Comparison of ENCODE assay signal across 12 mouse cellular contexts in the genomic region with DNA sequence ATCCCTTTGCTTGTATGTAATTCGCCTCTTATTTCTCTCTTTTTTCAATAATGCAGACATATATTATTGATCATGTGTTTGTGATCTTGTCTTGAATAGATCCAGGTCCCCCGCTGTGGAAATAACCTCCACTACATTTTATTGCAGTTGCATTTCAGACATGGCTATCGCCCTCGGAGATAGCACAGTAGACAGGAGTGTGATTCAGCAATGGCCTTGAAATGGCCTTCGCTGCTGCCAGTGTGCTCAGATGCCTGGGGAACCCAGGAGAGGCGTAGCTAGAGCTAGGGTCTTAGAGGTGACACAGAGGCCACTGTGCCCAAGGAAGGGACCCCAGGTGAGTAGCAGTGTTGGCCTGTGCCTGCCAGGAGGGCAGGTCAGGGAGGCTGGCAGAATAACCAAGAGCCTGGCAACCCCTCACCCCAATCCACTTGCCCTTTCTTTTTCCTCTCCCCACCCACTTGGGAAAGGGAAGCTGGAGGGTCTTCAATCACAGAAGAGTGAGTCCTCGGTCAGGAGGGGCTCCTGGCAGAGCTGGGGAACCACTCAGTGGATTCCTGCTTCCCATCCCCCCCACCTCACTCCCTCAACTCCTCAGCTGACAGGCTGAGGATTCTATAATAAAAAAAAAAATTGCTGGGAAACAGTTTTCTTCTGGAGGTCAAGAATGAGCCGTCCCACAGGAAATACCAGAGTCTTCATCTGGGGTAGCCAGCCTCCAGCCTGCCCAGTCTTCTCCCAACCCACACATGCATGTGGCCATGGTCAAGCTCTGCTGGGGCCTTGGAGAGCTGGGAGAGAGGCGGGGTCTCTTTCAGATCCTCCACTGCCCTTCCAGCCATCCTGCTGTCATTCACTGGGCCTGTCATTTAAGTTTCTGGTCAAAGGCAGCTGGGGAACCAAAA.
A peak's percentile ranks its signal among the peaks of the same experiment; 100 is the strongest.
DNase-seq lines count a peak whose midpoint lies in the region; ATAC-seq and TF ChIP-seq lines count a peak whose summit lies in the region.
"Had no signal": no experiment of that assay in that cellular context is flagged by ENCODE, and none has a peak within 500 bp of the region (broad histone marks: within the 10 kb centered on the region; RNA-seq: fewer than 3 reads in every experiment).

No protein-coding gene starts in this region.

- peaks cover 4% of the 10 kb centered on the region for H3K27me3 ChIP-seq in forebrain, embryonic 10.5 days (ENCODE audit: poor library complexity, severe bottlenecking)
- H3K27me3 ChIP-seq in forebrain, embryonic 11.5 days (ENCODE audit: control insufficient read depth, insufficient read depth, low read length) = no peaks in the 10 kb centered on the region
- H3K27me3 ChIP-seq in lung, embryonic 14.5 days (ENCODE audit: insufficient read depth, low read length) = no peaks in the 10 kb centered on the region
- no peaks in the 10 kb centered on the region for H3K27me3 ChIP-seq in kidney, embryonic 14.5 days (ENCODE audit: control insufficient read depth, insufficient read depth, low read length)
- H3K27me3 ChIP-seq in thymus, adult 2 months (ENCODE audit: control insufficient read depth, insufficient read depth, low read length) = no peaks in the 10 kb centered on the region
- H3K27me3 ChIP-seq: midbrain, embryonic 12.5 days had no signal

- 85% methylated on average over 9 of the region's 9 CpGs for WGBS in forebrain, embryonic 10.5 days
- WGBS in forebrain, embryonic 11.5 days = 81% methylated on average over 9 of the region's 9 CpGs
- 51% methylated on average over 9 of the region's 9 CpGs for WGBS in lung, embryonic 14.5 days
- 70% methylated on average over 8 of the region's 9 CpGs for WGBS in kidney, embryonic 14.5 days
- WGBS in thymus, adult 2 months = 91% methylated on average over 9 of the region's 9 CpGs

- H3K9ac ChIP-seq in forebrain, embryonic 11.5 days (ENCODE audit: low read length) = no peak overlapping the region
- H3K9ac ChIP-seq in lung, embryonic 14.5 days = peak overlapping the region; percentile 29
- no peak overlapping the region for H3K9ac ChIP-seq in kidney, embryonic 14.5 days (ENCODE audit: low read depth, low read length)
- H3K9ac ChIP-seq: midbrain, embryonic 12.5 days had no signal

- no peak overlapping the region for H3K4me2 ChIP-seq in forebrain, embryonic 11.5 days (ENCODE audit: low read depth, low read length, severe bottlenecking)
- H3K4me2 ChIP-seq in lung, embryonic 14.5 days = peak overlapping the region; percentile 76
- no peak overlapping the region for H3K4me2 ChIP-seq in kidney, embryonic 14.5 days (replicated peaks; ENCODE audit: low read depth, low read length)
- H3K4me2 ChIP-seq: midbrain, embryonic 12.5 days had no signal

- ATAC-seq in forebrain, embryonic 11.5 days (replicated peaks; ENCODE audit: low FRiP score) = no peak
- ATAC-seq in lung, embryonic 14.5 days (ENCODE audit: insufficient read depth) = no peak
- ATAC-seq in kidney, embryonic 14.5 days (ENCODE audit: low FRiP score, low TSS enrichment) = no peak

- no peaks in the 10 kb centered on the region for H3K9me3 ChIP-seq in forebrain, embryonic 10.5 days
- H3K9me3 ChIP-seq in forebrain, embryonic 11.5 days (ENCODE audit: control insufficient read depth, low read length) = no peaks in the 10 kb centered on the region
- H3K9me3 ChIP-seq in lung, embryonic 14.5 days (ENCODE audit: low read depth, low read length) = no peaks in the 10 kb centered on the region
- no peaks in the 10 kb centered on the region for H3K9me3 ChIP-seq in kidney, embryonic 14.5 days (ENCODE audit: control insufficient read depth, low read length)
- H3K9me3 ChIP-seq: midbrain, embryonic 12.5 days had no signal

- no peak overlapping the region for H3K4me3 ChIP-seq in forebrain, embryonic 10.5 days
- no peak overlapping the region for H3K4me3 ChIP-seq in forebrain, embryonic 11.5 days (ENCODE audit: low read depth, low read length)
- no peak overlapping the region for H3K4me3 ChIP-seq in lung, embryonic 14.5 days (ENCODE audit: low read depth, low read length)
- no peak overlapping the region for H3K4me3 ChIP-seq in kidney, embryonic 14.5 days (ENCODE audit: low read length)
- H3K4me3 ChIP-seq in thymus, adult 2 months (ENCODE audit: control insufficient read depth, insufficient read depth, low read length) = no peak overlapping the region
- H3K4me3 ChIP-seq: midbrain, embryonic 12.5 days had no signal

- no peak for TF ChIP-seq POLR2A in thymus, adult 2 months (IDR thresholded peaks at IDR 0.05; ENCODE audit: control insufficient read depth, extremely low read depth, insufficient read depth, low read length, poor library complexity)

- H3K36me3 ChIP-seq in forebrain, embryonic 10.5 days (replicated peaks) = 0 out of 2 replicates have a peak, but pooled peaks cover 2% of the 10 kb centered on the region
- H3K36me3 ChIP-seq in forebrain, embryonic 11.5 days (ENCODE audit: control insufficient read depth, insufficient read depth, low read length) = no peaks in the 10 kb centered on the region
- peaks cover 39% of the 10 kb centered on the region for H3K36me3 ChIP-seq in lung, embryonic 14.5 days (ENCODE audit: insufficient read depth)
- no peaks in the 10 kb centered on the region for H3K36me3 ChIP-seq in kidney, embryonic 14.5 days (ENCODE audit: control insufficient read depth, insufficient read depth, low read length)
- no peaks in the 10 kb centered on the region for H3K36me3 ChIP-seq in thymus, adult 2 months (ENCODE audit: control insufficient read depth, insufficient read depth, low read length)
- H3K36me3 ChIP-seq: midbrain, embryonic 12.5 days had no signal

- H3K27ac ChIP-seq in forebrain, embryonic 10.5 days = 0 out of 2 replicates have a peak overlapping the region, but pooled peaks have one; percentile 54
- H3K27ac ChIP-seq in forebrain, embryonic 11.5 days (ENCODE audit: low read depth, low read length) = no peak overlapping the region
- H3K27ac ChIP-seq in lung, embryonic 14.5 days (ENCODE audit: low read depth) = peak overlapping the region; percentile 84
- H3K27ac ChIP-seq in kidney, embryonic 14.5 days (ENCODE audit: low read depth, low read length) = peak overlapping the region; percentile 77
- H3K27ac ChIP-seq in thymus, adult 2 months (ENCODE audit: control insufficient read depth, insufficient read depth, low read length) = no peak overlapping the region
- H3K27ac ChIP-seq: midbrain, embryonic 12.5 days had no signal

- peaks cover 47% of the 10 kb centered on the region for H3K4me1 ChIP-seq in forebrain, embryonic 10.5 days
- H3K4me1 ChIP-seq in forebrain, embryonic 11.5 days (replicated peaks; ENCODE audit: control insufficient read depth, insufficient read depth, low read length) = no peaks in the 10 kb centered on the region
- peaks cover 44% of the 10 kb centered on the region for H3K4me1 ChIP-seq in lung, embryonic 14.5 days (ENCODE audit: insufficient read depth)
- peaks cover 33% of the 10 kb centered on the region for H3K4me1 ChIP-seq in kidney, embryonic 14.5 days (ENCODE audit: control insufficient read depth, insufficient read depth, low read length)
- H3K4me1 ChIP-seq in thymus, adult 2 months (replicated peaks; ENCODE audit: control insufficient read depth, insufficient read depth, low read length) = no peaks in the 10 kb centered on the region

- TF ChIP-seq CTCF in lung, embryonic 14.5 days (IDR thresholded peaks at IDR 0.05; ENCODE audit: low read depth) = no peak
- no peak for TF ChIP-seq CTCF in thymus, adult 2 months (IDR thresholded peaks at IDR 0.05; ENCODE audit: borderline replicate concordance, control insufficient read depth, extremely low read depth, insufficient read depth, low read length, poor library complexity)

- DNase-seq in forebrain, embryonic 10.5 days (ENCODE audit: extremely low spot score, low spot score) = no peak
- DNase-seq in forebrain, embryonic 11.5 days (ENCODE audit: low spot score) = no peak
- DNase-seq in lung, embryonic 14.5 days = peak; percentile 55
- no peak for DNase-seq in lung, postnatal 14 days
- peak; percentile 34 for DNase-seq in lung, postnatal 36 days
- no peak for DNase-seq in thymus, adult 2 months
- no peak for DNase-seq in B cell, adult 2 months
- DNase-seq: cerebellum, postnatal 10 days; layer of hippocampus, postnatal 36 days; right cerebral cortex, postnatal 14 days had no signal

Comparison
In these comparisons a context has a peak if more than half of its experiments do, and no peak if none do; other contexts are left out.
1. DNase-seq: peak in lung, embryonic 14.5 days (single experiment) and lung, postnatal 36 days (single experiment); none in forebrain, embryonic 10.5 days (single experiment), forebrain, embryonic 11.5 days (single experiment), lung, postnatal 14 days (single experiment), thymus, adult 2 months (single experiment) and B cell, adult 2 months (0 of 2).
2. H3K27ac ChIP-seq: peak in forebrain, embryonic 10.5 days (single experiment), lung, embryonic 14.5 days (single experiment) and kidney, embryonic 14.5 days (single experiment); none in forebrain, embryonic 11.5 days (single experiment) and thymus, adult 2 months (single experiment).